Mouse (Mus musculus) adrenal gland, postnatal 14 days (tissue): Measurements from ENCODE around the gene Ugp2. TPM values are rescaled to one million over a fixed set of nuclear protein-coding genes. Genes with fewer than 3 reads are reported as not detected.
"Not testable (repeated sequence)": the region's sequence is repeated elsewhere in the genome, so short reads cannot be mapped to it uniquely, and the experiment has no call there.

Experiments
- DNase-seq: peaks from one replicate; pipeline ENCODE4 v3.0.0; 2021; ENCODE audit warnings: mixed read lengths
- microRNA-seq, 2 experiments: library from miRNA; unstranded; fragments of <30 nt; microRNA quantifications; one replicate each; pipeline ENCODE4 v1.2.0; 2021
- total RNA-seq: library from RNA; stranded (reverse); gene quantifications from 2 replicates; pipeline ENCODE4 v1.2.3, GENCODE M21; 2021

Gene Ugp2
- total RNA-seq, 1 experiment from 2014 or later: 91.9 TPM

DNA sequence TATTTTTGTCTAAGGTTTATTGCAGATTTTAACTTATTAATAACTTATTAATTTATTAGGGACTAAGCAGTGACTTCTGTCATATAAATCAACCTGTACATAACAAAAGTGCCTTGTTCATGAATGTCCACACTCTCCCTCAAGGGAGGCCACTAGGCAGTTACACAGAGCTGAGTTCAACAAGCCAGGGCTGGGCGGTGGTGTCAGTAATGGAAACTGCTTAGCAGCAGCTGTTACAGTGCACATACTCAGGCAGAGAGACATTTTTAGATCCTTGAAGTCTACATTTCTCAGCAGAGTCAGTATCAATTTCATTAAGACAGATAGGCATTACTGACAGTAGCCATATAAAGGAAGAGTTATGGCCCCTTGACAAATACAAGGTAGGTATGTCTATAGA, 33.1 kb downstream of the Ugp2 start:
- no peak for DNase-seq

DNA sequence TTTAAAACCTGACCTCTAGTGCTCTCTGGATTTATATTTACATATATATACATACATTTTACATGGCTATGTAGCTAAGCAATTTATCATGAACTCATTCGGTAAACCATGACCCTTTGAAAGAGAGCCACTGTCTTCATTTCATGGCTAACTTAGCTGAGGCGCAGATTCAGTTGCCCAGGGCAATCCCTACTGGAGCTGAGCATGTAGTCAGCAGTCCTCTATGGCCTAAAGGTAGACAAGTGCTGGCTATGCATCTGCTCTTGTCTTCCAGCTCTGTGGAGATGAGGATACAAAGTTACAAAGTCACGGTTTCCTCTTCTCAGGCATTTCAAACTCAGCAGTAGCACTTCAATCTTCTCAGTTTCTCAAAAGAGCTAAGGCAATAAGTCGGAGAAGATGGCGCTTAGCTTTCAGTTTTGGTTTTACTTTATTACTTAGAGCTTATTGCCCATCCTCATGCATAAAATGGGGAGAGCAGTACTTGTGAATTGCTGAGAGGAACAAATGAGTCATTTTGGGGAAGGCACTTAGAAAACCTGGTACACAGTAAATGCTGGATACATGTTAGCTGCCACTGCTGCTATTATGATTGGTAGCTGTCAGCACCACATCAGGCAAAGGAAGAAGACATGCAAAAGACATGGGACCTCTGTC, 38.2 kb downstream of the Ugp2 start:
- DNase-seq: no peak

DNA sequence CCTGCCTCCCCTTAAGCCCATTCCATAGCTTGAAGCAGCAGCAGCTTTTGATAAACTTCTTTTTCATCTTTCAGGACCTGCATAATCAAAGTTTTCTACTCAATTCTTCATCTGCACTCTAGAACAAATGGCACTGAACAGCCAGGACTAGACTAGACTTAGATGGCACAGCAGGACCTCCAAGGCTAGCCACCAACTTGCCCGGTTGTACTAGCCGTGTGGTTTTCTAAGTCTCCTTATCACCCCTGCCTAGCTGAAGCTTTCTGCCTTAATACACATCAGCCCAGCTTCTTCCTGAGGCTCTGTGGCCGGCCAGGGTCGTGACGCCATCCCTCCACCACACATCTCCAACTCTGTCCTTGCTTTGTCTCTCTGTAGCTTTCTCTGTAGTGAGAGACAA, 42.9 kb downstream of the Ugp2 start:
- DNase-seq: no peak

DNA sequence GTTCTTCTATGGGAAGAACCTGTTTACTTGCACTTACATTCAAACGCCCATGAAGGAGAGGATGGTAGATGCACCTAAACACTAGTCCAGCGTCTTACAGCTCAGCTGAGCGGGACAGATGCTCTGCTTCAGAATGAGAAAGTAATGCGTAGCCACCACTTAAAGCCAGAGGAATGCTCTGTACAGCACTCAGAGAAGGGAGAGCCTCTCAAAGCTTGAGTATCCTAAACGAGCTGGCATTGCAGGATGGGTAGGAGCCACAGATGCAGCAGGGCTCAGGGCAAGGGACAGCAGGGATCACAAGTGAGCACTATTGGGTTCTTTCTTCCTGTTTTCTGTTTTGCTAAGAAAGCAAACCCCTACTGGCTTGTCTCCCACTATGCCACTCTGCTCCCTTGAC, 43.5 kb downstream of the Ugp2 start:
- no peak for DNase-seq

DNA sequence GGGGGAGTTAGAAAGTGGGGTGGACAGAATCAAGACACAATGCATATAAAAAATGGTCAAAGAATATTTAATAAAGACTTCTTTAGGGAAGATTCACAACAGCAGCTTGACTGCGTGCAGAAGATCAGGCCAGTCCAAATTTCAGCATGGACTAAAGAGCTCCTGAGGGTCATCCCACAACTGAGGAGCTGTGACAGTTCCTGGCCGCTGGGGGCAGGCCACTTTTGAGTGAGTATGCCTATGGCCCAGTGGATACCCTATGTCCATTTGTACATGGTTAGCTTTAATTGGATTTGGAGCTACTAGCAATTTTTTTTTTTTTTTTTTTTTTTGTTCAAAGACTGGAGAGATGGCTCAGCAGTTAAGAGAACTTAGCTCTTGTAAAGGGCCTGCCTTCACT, 44.2 kb downstream of the Ugp2 start:
- DNase-seq: peak; percentile 11

DNA sequence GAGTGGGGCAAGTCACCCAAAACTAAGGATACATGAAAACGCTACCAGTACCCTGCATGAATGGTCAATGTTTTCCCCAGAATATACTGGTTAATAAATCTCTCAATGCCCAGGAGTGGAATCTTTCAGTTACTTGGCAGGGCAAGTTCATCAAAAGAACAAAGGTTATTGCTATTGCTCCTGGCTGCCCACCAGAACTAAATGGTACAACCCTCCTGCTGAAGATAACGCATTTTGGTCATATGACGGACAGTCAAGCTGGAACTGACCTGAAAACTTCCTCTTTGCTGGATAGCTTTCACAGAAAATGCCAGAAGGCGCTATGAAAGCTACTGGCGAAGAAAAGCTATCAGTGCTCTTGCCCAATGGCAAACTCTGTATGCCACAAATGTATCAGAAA, 45.2 kb downstream of the Ugp2 start:
- DNase-seq: no peak

DNA sequence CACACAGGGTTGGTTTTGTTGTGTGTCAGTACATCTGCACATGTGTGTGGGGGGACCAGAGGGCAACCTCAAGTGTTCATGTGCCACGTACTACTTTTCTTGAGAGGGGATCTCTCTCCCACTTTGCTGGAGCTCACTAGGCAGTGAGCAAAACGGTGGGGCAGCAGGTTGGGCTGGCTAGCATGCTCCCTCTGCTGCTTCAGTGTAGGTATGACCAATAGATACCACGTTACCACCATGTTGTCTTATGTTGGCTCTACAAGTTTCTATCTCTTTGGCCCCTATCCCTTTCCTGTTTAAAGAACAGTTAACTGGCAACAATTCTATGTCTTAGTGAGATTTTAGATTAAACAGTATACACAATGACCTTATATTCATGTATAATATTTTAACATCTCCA, 48.7 kb downstream of the Ugp2 start:
- no peak for DNase-seq

DNA sequence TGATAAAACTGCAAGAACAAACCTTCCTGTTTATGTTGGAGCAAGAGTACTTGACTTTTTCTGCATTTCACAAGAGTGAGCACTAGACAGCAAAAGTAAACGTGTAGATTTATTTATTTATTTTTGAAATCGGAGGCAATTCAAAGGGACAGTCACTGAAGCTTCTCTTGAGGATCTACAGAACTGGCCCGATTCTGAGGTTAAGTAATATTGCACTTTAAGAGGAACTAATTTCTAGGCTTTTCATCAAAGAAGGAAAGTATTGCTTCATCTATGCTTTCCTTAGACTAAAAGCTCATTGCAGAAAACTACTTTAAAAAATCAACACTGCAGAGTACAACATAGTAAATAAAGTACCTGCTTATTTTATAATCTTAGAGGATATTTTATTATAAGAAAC, 49.4 kb downstream of the Ugp2 start:
- no peak for DNase-seq

DNA sequence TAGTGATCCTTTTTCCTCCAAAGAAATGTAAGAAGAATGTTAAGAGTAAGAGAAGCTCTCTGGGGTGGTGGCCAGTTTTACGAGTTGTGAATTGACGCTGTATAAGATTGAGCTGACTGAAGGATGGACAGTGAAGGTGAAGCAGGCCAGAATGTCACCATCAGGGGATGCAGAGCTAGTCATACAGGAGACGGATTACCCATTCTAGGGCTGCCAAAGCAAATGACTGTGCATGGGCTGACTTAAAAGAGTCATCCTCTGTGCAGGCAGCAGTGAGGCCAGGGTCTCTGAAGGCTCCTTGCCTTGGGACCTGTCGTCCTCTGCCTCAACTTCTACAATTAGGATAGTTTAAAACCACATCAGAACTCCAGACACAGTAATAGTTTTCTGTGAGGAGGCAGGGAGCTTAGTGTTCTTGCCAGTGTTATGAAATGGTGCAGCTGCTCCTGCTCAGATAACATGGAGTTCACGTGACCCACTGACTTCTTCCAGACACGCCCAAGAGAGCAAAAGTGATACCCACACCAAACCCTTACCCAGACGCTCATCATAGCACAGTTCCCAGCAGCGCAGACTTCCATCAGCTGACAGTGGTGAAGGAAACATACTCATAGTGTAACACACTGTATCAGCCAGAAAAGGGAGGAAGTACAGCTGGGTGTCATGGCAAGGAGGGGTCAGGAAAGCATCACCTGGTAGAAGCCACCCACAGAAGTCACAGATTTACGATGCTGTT, 56.9 kb downstream of the Ugp2 start:
- DNase-seq: no peak

DNA sequence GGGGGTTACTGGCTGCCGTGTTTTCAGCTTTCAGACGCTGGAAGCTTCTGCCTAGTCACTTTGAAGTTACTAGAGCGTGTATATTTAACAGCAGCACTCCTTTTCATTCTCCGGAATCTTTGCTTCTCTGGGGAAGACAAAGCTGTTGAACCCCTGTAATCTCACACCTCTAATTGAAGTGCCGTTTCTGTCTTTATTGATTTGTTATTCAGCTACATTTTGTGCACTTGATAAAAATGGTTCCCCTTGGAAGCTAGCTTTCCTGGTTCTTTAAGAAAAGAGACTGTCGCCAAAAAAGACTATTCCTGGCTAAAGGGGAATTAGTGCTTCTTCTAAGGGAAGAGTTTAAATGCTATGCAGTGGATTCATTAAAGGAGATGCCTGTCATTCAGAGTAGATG, 61.5 kb downstream of the Ugp2 start:
- no peak for DNase-seq

DNA sequence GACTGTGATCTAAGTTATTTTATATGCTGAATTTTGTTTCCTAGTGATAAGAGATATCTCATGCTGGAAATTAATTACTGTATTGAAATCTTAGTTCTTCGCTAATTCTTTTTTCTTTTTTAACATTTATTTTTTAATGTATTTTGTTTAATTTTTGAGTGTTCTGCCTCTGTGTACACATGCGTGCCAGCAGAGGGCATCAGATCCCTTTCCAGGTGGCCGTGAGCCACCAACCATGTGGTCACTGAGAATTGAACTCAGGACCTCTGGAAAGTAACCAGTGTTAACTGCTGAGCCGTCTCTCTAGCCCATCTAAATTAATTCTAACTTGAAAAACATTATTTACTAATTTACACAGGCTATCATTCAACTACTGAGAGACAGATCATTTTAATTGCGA, 62.9 kb downstream of the Ugp2 start:
- peak; percentile 26 for DNase-seq

DNA sequence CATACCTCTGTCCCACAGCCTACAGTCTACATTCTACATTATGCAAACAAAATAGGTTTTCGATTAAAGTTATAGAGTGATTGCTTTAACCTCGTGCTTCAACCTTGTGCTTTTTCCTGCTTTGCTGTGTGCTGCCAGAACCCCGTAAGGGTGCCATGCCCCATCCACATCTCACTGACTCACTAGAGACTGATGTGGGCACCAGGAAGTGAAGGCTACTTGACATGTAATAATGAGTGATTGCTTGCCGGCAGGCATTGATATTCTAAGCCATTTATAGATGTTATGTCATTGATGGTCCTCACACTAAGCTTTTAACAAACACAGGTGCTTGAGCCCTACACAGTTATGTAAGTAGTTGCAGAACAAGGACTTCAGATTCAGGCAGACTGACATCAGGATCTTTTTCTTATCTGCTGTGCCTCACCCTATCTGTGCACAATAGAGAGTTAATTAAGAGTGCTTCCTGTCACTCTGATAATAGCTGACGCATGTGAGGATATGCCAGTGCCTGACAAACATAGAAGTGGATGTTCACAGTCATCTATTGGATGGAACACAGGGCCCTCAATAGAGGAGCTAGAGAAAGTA, 63.8 kb downstream of the Ugp2 start:
- DNase-seq: no peak

DNA sequence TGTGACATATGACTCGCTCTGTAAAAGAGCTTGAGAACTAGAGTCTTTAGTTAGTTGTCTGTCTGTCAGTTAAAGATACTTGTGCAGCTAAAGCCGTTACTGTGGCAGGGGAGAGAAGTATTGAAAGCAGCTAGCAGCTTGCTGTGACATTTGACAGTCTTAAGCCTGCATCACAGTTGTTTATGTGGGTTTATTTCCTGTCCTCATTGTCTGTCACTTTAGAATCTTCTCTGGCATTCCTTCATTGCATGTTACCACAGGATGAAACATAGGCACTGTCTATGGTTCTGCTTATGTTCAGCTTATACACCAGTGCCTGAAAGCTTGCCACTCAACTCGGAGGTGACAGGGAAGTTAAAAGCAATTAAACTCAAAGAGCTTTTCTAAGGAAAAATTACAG, 67.4 kb downstream of the Ugp2 start:
- DNase-seq: no peak

DNA sequence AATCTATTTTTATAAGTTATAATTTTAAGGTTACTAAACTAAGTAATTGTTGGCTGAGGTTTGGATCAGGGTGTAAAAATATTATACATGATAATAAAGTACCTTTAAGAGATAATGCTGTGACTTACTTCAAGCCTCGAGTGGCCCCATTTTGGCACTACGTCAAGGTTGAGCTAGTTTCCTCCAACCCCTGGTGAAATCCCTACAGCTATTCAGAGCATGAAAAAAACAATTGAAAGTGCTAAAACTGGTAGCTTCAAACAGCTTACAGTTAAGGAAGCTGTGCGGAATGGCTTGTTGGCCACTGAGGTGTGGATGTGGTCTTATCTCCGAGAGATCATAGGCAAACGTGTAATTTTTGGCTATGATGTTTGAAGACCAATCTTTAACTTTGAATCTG, 75.5 kb downstream of the Ugp2 start:
- DNase-seq: peak; percentile 21

DNA sequence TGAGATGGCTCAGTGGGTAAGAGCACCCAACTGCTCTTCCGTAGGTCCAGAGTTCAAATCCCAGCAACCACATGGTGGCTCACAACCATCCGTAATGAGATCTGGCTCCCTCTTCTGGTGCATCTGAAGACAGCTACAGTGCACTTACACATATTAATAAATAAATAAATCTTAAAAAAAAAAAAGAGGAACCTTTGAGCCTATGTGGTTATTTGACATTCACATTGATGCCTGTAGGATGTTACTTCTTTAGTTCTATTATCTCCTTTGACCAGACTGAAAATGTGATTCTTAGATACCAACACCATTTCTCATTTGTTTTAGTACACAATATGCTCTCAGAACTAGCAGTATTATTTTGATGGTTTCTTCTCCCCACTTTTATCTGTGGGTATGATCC, 82.8 kb downstream of the Ugp2 start:
- DNase-seq: not testable (repeated sequence)

DNA sequence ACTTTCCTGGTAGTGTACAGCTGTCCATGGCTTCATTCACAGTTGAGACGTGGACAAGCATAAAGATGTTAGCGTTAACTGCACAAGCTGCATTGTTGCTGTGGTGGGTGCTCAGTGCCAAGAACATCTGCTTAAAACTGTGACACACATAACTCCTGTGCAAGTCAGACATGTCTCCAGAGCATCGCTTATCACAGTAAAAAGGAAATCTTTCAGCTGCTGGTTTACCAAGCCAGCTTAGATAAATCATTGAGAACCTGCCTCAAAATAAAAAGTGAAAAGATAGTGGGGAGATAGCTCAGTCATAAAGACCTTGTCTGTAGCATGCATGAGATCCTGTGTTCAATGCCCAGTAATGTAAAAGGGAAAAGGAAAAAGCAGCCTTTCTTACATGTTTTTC, 84.6 kb downstream of the Ugp2 start:
- DNase-seq: no peak

DNA sequence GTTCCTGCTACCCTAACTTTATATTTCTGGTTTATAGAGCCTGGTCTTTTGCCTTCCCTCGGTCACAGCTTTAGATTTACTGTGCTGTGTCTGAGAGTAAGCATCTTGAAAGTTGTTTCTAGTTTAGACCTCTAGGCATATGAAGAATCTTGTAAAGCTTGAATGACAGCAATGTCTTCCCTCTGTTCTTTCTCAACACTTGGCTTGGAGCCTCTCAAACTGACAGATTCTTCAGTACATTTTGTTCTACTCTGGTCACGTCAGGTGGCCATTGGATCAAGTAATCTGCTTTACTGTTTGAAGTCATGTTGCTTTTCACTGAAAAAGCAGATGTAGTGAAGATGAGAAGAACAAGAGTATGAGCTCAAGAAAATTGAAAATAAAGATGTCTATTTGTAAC, 94.8 kb downstream of the Ugp2 start:
- no peak for DNase-seq

Small RNAs within 50 kb of the gene (microRNA-seq; reads per million reads assigned to microRNA genes)
- gene Mir1933: 0 to 0.43 reads per million in 2 experiments

Other genes starting within 250 kb of the Ugp2 start
- gene Vps54, start 131.9 kb downstream of the Ugp2 start, total RNA-seq: 33.3 and 37.9 TPM in 2 replicates
- gene Wdpcp, start 201.0 kb upstream of the Ugp2 start, total RNA-seq: 11.4 and 14.3 TPM in 2 replicates
- 575 and 595 TPM in 2 replicates for gene Mdh1, start 201.2 kb upstream of the Ugp2 start, total RNA-seq